Mouse (Mus musculus) heart, embryonic 12.5 days (tissue): ENCODE measurements at regions not wholly inside any gene's neighbourhood (a gene's known extent, or its start where the extent isn't known, plus 50 kb on each side); places are given as distances from the start of the nearest gene placed in this dataset.

Experiments
- ATAC-seq: fragments of 200-750 bp; cut with Nextera tagmentation; 2 replicates; pipeline ENCODE4 v1.8.0; 2017; ENCODE audit warnings: moderate TSS enrichment, moderate library complexity; ENCODE audit not compliant: insufficient number of reproducible peaks, low FRiP score
- H3K27ac ChIP-seq: fragments of 300-500 bp; sonication (generic); 2 replicates; pipeline ENCODE4 v1.5.1; 2016; ENCODE audit warnings: mild to moderate bottlenecking, moderate library complexity; ENCODE audit not compliant: poor library complexity, severe bottlenecking
- H3K27me3 ChIP-seq: fragments of 300-500 bp; sonication (generic); replicated peaks from 2 replicates; pipeline ENCODE4 v1.6.1; 2016; ENCODE audit warnings: mild to moderate bottlenecking, moderate library complexity
- H3K36me3 ChIP-seq: fragments of 300-500 bp; sonication (generic); 2 replicates; pipeline ENCODE4 v1.6.1; 2016; ENCODE audit warnings: mild to moderate bottlenecking, moderate library complexity
- H3K4me1 ChIP-seq: fragments of 300-500 bp; sonication (generic); replicated peaks from 2 replicates; pipeline ENCODE4 v1.6.1; 2016; ENCODE audit warnings: mild to moderate bottlenecking
- H3K4me2 ChIP-seq: fragments of 300-500 bp; sonication (generic); 2 replicates; pipeline ENCODE4 v1.6.1; 2016; ENCODE audit warnings: mild to moderate bottlenecking, moderate library complexity
- H3K4me3 ChIP-seq: fragments of 300-500 bp; sonication (generic); 2 replicates; pipeline ENCODE4 v1.5.1; 2016; ENCODE audit warnings: mild to moderate bottlenecking
- H3K9ac ChIP-seq: fragments of 300-500 bp; sonication (generic); 2 replicates; pipeline ENCODE4 v1.6.1; 2016; ENCODE audit warnings: mild to moderate bottlenecking, moderate library complexity
- H3K9me3 ChIP-seq: fragments of 300-500 bp; sonication (generic); replicated peaks from 2 replicates; pipeline ENCODE4 v1.6.1; 2016; ENCODE audit warnings: mild to moderate bottlenecking, moderate library complexity
- WGBS: fragments of 180-500 bp; shearing (Covaris S2); methylation state at CpG from one replicate; pipeline ENCODE4 v1.1.7; 2016; 5-methylcytosine and 5-hydroxymethylcytosine counted together

GRCm38 (mm10) chr3:101712666-101713065, 108.2 kb upstream of the Atp1a1 start:
- H3K27ac ChIP-seq = peak overlapping the region; percentile 94
- peak overlapping the region; percentile 65; the same call in 1 of the 2 replicates for H3K9ac ChIP-seq
- peak overlapping the region; percentile 48 for H3K4me2 ChIP-seq
- H3K9me3 ChIP-seq = no peaks in the 10 kb centered on the region
- H3K27me3 ChIP-seq = no peaks in the 10 kb centered on the region
- no peaks in the 10 kb centered on the region for H3K36me3 ChIP-seq
- H3K4me3 ChIP-seq = no peak overlapping the region
- no peak for ATAC-seq
- 65% methylated on average over 14 of the region's 14 CpGs for WGBS
- H3K4me1 ChIP-seq = peaks cover 65% of the 10 kb centered on the region

GRCm38 (mm10) chr3:101711594-101712171, 107.2 kb upstream of the Atp1a1 start:
- peaks cover 70% of the 10 kb centered on the region for H3K4me1 ChIP-seq
- WGBS = 6% methylated on average over 11 of the region's 11 CpGs
- H3K4me2 ChIP-seq = peak overlapping the region; percentile 51
- H3K4me3 ChIP-seq = no peak overlapping the region
- no peaks in the 10 kb centered on the region for H3K9me3 ChIP-seq
- peak; percentile 41; the same call in 1 of the 2 replicates for ATAC-seq
- H3K27ac ChIP-seq = peak overlapping the region; percentile 94
- no peaks in the 10 kb centered on the region for H3K27me3 ChIP-seq
- peak overlapping the region; percentile 33; the same call in 1 of the 2 replicates for H3K9ac ChIP-seq
- no peaks in the 10 kb centered on the region for H3K36me3 ChIP-seq

DNA sequence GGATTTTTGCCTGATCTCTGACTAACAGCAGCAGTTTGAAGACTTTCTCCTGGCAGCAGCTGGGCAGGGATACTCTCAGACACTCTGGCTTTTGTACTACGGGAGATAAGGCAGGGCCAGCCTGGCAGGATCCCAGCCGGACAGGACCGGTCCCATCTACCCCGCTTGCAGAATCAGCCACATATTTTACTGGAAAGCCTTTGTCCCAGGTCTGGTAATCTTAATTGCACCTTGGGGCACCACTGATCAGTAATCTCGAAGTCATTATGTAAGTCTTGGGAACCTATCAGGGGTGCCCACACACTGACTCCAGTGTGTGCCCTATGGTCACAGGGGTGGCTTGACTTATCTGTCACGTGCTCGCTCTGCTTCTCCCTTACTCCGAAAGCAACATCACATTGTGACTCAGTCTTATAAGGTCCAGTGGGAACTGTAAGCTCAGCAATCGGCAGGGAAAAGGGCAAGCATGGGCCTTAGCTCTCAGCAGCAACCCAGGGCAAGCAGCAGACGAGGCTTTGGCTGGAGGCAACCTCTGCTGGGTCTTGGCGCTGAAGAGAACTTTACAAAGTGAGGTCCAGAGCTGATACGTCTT, 105.0 kb upstream of the Atp1a1 start:
- 0 out of 2 replicates have a peak, but pooled peaks have one; percentile 41 for ATAC-seq
- no peak overlapping the region for H3K4me2 ChIP-seq
- H3K4me3 ChIP-seq = no peak overlapping the region
- peak overlapping the region; percentile 83 for H3K27ac ChIP-seq
- WGBS = 31% methylated on average over 12 of the region's 12 CpGs
- H3K4me1 ChIP-seq = peaks cover 82% of the 10 kb centered on the region
- peak overlapping the region; percentile 50; the same call in 1 of the 2 replicates for H3K9ac ChIP-seq
- H3K27me3 ChIP-seq = no peaks in the 10 kb centered on the region
- H3K9me3 ChIP-seq = no peaks in the 10 kb centered on the region
- no peaks in the 10 kb centered on the region for H3K36me3 ChIP-seq

DNA sequence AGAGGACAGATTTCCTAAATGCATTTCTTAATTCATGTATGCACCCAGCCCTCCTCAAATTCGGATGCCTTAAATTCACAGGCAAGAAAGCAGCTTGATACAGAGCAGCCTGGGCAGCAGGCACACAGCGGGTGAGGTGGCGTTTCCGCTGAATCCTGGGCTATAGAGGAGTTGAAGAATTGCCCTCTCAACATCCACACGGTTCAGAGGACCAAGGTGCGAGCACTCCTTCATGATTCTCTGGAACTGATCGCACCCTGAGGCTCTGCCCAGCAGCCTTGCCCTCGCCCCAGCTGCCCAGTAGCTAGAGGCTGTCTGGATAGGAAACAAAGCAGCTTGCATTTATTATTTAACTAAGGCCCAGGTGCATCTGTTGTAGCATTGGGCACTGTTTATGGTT, 104.3 kb upstream of the Atp1a1 start:
- no peak for ATAC-seq
- Histone ChIP-seq H3K4me1 (peaks cover 82% of the 10 kb centered on the region), H3K4me3 (no peak overlapping the region), H3K36me3 (no peaks in the 10 kb centered on the region), H3K9ac (0 out of 2 replicates have a peak overlapping the region, but pooled peaks have one; percentile 50), H3K4me2 (no peak overlapping the region), H3K9me3 (no peaks in the 10 kb centered on the region), H3K27me3 (no peaks in the 10 kb centered on the region), H3K27ac (peak overlapping the region; percentile 83)
- WGBS = 72% methylated on average over 8 of the region's 8 CpGs

GRCm38 (mm10) chr3:101704919-101705318, 100.4 kb upstream of the Atp1a1 start:
- ATAC-seq = peak; percentile 47
- Histone ChIP-seq H3K4me3 (no peak overlapping the region), H3K27me3 (no peaks in the 10 kb centered on the region), H3K9ac (0 out of 2 replicates have a peak overlapping the region, but pooled peaks have one; percentile 19), H3K9me3 (no peaks in the 10 kb centered on the region), H3K4me2 (peak overlapping the region; percentile 35; the same call in 1 of the 2 replicates), H3K27ac (peak overlapping the region; percentile 92), H3K36me3 (no peaks in the 10 kb centered on the region), H3K4me1 (peaks cover 73% of the 10 kb centered on the region)
- WGBS = 15% methylated on average over 9 of the region's 9 CpGs

DNA sequence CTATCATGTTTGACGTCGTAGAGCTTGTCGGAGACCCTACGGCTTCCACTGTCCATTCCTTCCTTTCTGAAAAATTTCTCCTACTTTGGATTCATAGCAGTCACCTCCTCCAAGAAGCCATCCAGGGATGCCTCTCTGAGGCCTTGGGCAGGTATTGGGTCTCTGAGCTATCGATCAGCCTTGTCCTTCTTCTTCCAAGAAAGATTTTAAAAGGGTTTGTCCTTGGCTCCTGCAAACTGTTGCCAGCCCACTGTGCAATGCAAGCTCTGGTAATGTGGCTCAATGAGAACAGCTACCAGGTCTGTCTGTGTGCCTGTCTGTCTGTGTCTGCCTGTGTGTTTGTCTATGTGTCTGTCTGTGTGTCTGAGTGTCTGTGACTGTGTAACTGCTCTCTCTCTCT, 99.8 kb upstream of the Atp1a1 start:
- Histone ChIP-seq H3K4me2 (no peak overlapping the region), H3K4me1 (peaks cover 69% of the 10 kb centered on the region), H3K9ac (no peak overlapping the region), H3K36me3 (no peaks in the 10 kb centered on the region), H3K27me3 (no peaks in the 10 kb centered on the region), H3K27ac (peak overlapping the region; percentile 92), H3K4me3 (no peak overlapping the region), H3K9me3 (no peaks in the 10 kb centered on the region)
- no peak for ATAC-seq
- WGBS = 85% methylated on average over 5 of the region's 5 CpGs

DNA sequence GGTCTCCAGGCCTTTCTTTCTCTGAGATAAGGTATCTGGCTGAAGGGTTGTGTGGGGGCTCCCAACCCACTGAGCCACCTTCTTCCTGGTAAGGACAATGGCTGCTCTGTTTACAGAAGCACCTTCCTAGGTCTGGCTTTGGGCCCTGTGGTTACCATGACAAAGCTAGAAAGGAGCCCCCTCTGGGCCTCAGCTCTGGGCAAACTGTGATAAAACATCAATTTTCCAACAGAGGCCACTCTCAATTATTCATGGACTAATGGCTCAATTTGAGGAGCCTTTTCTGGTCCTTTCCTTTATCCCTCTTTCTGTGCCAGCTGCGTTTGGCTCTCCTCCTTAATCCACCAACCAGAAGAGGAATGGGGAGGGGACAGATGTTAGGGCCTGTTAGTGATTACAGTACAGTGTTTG, 97.3 kb upstream of the Atp1a1 start:
- Histone ChIP-seq H3K36me3 (no peaks in the 10 kb centered on the region), H3K27ac (peak overlapping the region; percentile 65), H3K4me2 (no peak overlapping the region; the same call in 1 of the 2 replicates), H3K9me3 (no peaks in the 10 kb centered on the region; the same call in 1 of the 2 replicates), H3K4me3 (no peak overlapping the region), H3K4me1 (peaks cover 53% of the 10 kb centered on the region), H3K27me3 (no peaks in the 10 kb centered on the region), H3K9ac (no peak overlapping the region)
- ATAC-seq = no peak
- WGBS = 20% methylated on average over 1 of the region's 1 CpGs

DNA sequence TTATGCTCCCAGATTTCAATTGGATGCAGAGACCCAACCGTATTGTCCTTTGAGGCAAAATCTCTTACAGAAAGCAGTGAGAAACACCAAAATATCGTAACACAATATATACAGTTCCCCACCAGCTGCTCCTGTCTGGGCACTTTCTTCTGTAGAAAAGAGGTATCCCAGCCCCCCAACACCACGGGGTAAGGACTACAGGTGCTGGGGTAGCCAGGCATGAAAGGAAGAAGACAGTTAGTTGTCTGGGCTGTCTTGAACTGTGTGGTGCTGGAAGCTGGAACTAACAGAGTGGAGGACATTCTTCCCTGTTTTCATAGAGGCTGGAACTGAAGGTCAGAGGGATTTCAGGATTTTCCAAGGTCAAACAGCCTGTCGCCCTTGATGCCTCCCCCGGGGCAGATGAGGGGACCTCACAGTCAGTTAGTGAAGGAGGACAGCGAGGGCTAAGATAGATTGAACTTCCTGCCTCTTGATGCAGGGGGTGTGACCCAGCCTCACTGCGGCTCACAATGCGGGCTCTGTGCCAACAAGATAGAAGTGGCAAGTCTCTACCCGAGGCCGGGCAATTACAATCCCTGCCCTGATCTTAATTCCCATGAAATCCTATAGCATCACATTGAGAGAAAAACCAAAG, 96.6 kb upstream of the Atp1a1 start:
- Histone ChIP-seq H3K4me1 (peaks cover 51% of the 10 kb centered on the region), H3K36me3 (no peaks in the 10 kb centered on the region), H3K4me2 (peak overlapping the region; percentile 34), H3K9ac (no peak overlapping the region), H3K9me3 (no peaks in the 10 kb centered on the region; the same call in 1 of the 2 replicates), H3K27ac (peak overlapping the region; percentile 65), H3K27me3 (no peaks in the 10 kb centered on the region), H3K4me3 (no peak overlapping the region)
- WGBS = 28% methylated on average over 10 of the region's 10 CpGs
- ATAC-seq = peak; percentile 52; the same call in 1 of the 2 replicates

DNA sequence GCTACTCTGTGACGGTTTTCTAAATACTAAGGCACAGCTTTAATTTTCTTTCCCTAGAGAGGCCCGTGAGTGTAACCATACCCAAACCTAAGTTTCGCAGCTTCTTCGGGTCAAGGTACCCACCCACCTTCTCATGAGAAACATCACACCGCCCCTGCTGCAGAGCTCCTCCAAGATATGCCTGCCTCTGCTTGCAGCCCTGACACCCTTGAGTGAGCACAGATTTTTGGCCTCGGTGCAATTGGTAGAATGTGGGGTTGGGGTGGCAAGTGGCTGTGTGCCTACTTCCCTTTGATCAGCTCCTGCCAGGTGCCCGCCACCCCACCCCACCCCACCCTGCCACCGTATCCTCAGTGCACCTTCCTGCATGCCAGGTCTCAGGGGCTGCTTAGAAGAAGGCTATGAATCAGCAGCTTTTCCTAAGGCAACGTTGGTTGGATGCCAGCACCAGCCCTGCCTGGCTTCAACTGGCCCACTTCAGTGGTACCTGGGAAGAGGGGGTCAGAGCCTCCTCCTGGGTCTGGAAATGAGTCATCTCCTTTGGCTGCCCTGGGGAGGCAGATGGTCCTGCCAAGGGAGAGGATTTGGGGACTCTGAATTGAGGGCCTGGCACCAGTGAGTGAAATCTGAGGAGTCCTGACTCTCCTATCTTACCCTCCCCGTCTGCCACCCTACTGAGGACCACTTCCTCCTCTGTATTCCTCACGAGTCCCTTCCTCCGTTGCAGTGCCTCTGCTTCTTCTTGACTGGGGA, 95.6 kb upstream of the Atp1a1 start:
- H3K27ac ChIP-seq = peak overlapping the region; percentile 65; the same call in 1 of the 2 replicates
- no peak overlapping the region for H3K9ac ChIP-seq
- no peaks in the 10 kb centered on the region for H3K27me3 ChIP-seq
- peaks cover 41% of the 10 kb centered on the region for H3K4me1 ChIP-seq
- 62% methylated on average over 12 of the region's 12 CpGs for WGBS
- ATAC-seq = no peak
- H3K4me2 ChIP-seq = no peak overlapping the region
- H3K36me3 ChIP-seq = no peaks in the 10 kb centered on the region
- H3K9me3 ChIP-seq = no peaks in the 10 kb centered on the region; the same call in 1 of the 2 replicates
- H3K4me3 ChIP-seq = no peak overlapping the region

DNA sequence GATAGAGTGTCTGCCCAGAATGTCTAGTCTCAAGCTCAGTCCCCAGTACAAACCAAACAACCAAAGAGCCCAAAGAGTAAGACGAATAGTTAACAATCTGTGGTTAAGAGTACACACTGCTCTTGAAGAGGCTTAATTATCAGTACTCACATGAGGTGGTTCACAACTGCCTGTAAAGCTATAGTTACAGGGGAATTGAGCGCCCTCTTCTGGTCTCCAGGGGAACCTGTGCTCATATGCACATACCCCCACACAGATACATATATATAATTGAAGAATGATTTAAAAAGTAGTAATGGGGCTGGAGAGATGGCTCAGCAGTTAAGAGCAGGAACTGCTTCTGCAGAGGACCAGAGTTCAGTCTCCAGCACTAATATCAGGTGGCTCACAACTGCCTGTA, 92.3 kb upstream of the Atp1a1 start:
- H3K4me1 ChIP-seq = peaks cover 21% of the 10 kb centered on the region
- no peaks in the 10 kb centered on the region for H3K36me3 ChIP-seq
- no peak overlapping the region for H3K4me2 ChIP-seq
- no peaks in the 10 kb centered on the region; the same call in 1 of the 2 replicates for H3K9me3 ChIP-seq
- H3K9ac ChIP-seq = no peak overlapping the region
- H3K27me3 ChIP-seq = no peaks in the 10 kb centered on the region
- no peak overlapping the region for H3K4me3 ChIP-seq
- WGBS = 88% methylated on average over 2 of the region's 2 CpGs
- no peak overlapping the region for H3K27ac ChIP-seq
- no peak for ATAC-seq

- no peak overlapping the region for H3K4me3 ChIP-seq
- 70% methylated on average over 1 of the region's 1 CpGs for WGBS
- H3K9me3 ChIP-seq = no peaks in the 10 kb centered on the region; the same call in 1 of the 2 replicates
- no peak for ATAC-seq
- no peak overlapping the region for H3K4me2 ChIP-seq
- H3K4me1 ChIP-seq = peaks cover 4% of the 10 kb centered on the region; the same call in 1 of the 2 replicates
- no peak overlapping the region for H3K9ac ChIP-seq
- no peaks in the 10 kb centered on the region for H3K27me3 ChIP-seq
- no peak overlapping the region for H3K27ac ChIP-seq
- H3K36me3 ChIP-seq = no peaks in the 10 kb centered on the region
Measured at GRCm38 (mm10) chr3:101694311-101694710, 89.8 kb upstream of the Atp1a1 start.
